Mouse (Mus musculus) spleen, postnatal 14 days (tissue): ENCODE measurements around the gene 1700013G24Rik.

Experiments used
- DNase-seq, 2 experiments: peaks; one replicate each; pipeline ENCODE4 v3.0.0; 2021 to 2022; ENCODE audit warnings: low spot score in 2 of 2

Gene 1700013G24Rik

GRCm38 (mm10) chr4:137495501-137496100, 42.5 kb downstream of the 1700013G24Rik start:
- peak in 1 of 2 experiments; percentile 21 for DNase-seq

GRCm38 (mm10) chr4:137497367-137497766, 44.3 kb downstream of the 1700013G24Rik start:
- no peak for DNase-seq

GRCm38 (mm10) chr4:137497892-137498722, 45.0 kb downstream of the 1700013G24Rik start:
- DNase-seq: no peak

- DNase-seq: no peak
Measured at GRCm38 (mm10) chr4:137498882-137499583, 45.9 kb downstream of the 1700013G24Rik start.

GRCm38 (mm10) chr4:137500149-137500548, 47.1 kb downstream of the 1700013G24Rik start:
- DNase-seq: no peak

- DNase-seq: no peak
Measured at GRCm38 (mm10) chr4:137500953-137501352, 47.9 kb downstream of the 1700013G24Rik start.

- no peak for DNase-seq
Measured at GRCm38 (mm10) chr4:137502183-137502582, 49.1 kb downstream of the 1700013G24Rik start.

GRCm38 (mm10) chr4:137502801-137503200, 49.7 kb downstream of the 1700013G24Rik start:
- DNase-seq: no peak

GRCm38 (mm10) chr4:137503509-137503971, 50.5 kb downstream of the 1700013G24Rik start:
- no peak for DNase-seq
